Mouse (Mus musculus) kidney, adult 2 months (tissue): Measurements from ENCODE around the gene Ffar2. TPM values are rescaled to one million over a fixed set of nuclear protein-coding genes. Genes with fewer than 3 reads are reported as not detected.

Experiments used
- DNase-seq: peaks from one replicate; pipeline ENCODE4 v3.0.0; 2021
- H3K27ac ChIP-seq: fragments of 200-500 bp; 2 replicates; pipeline ENCODE4 v1.5.1; 2012; ENCODE audit warnings: low read depth, low read length, control low read depth, inconsistent platforms; ENCODE audit not compliant: insufficient read depth
- H3K27me3 ChIP-seq: fragments of 200-500 bp; replicated peaks from 2 replicates; pipeline ENCODE4 v1.6.1; 2012; ENCODE audit warnings: mild to moderate bottlenecking, moderate library complexity, low read length, inconsistent platforms; ENCODE audit not compliant: control insufficient read depth, insufficient read depth
- H3K36me3 ChIP-seq: fragments of 200-500 bp; 2 replicates; pipeline ENCODE4 v1.6.1; 2012; ENCODE audit warnings: mild to moderate bottlenecking, moderate library complexity, low read length, inconsistent platforms; ENCODE audit not compliant: control insufficient read depth, insufficient read depth
- H3K4me1 ChIP-seq: fragments of 200-500 bp; 2 replicates; pipeline ENCODE4 v1.6.1; 2011; ENCODE audit warnings: low read length; ENCODE audit not compliant: control insufficient read depth, insufficient read depth
- H3K4me3 ChIP-seq: fragments of 200-500 bp; 2 replicates; pipeline ENCODE4 v1.5.1; 2011; ENCODE audit warnings: mild to moderate bottlenecking, low read depth, low read length, control low read depth; ENCODE audit not compliant: insufficient read depth
- CTCF ChIP-seq: fragments of 200-500 bp; conservative IDR thresholded peaks from 2 replicates; pipeline ENCODE4 v1.5.1; 2011; ENCODE audit warnings: low read depth, mild to moderate bottlenecking, control low read depth, low read length, moderate library complexity, mixed read lengths; ENCODE audit not compliant: insufficient read depth, insufficient read length
- POLR2A ChIP-seq: fragments of 200-500 bp; IDR thresholded peaks from one replicate; pipeline ENCODE4 v1.6.1; 2011; ENCODE audit warnings: low read depth, low read length, control low read depth
- WGBS: fragments of 180-500 bp; shearing (Covaris S2); methylation state at CpG from one replicate; pipeline ENCODE4 v1.1.7; 2018; 5-methylcytosine and 5-hydroxymethylcytosine counted together
- polyA plus RNA-seq: library from polyadenylated mRNA; depleted of rRNA; stranded (reverse); fragments of >200 nt; gene quantifications from 2 replicates; pipeline ENCODE4 v1.2.3, GENCODE M21; 2012; rRNA removed

The Ffar2 gene
- polyA plus RNA-seq, 1 experiment = 1.2 TPM

DNA sequence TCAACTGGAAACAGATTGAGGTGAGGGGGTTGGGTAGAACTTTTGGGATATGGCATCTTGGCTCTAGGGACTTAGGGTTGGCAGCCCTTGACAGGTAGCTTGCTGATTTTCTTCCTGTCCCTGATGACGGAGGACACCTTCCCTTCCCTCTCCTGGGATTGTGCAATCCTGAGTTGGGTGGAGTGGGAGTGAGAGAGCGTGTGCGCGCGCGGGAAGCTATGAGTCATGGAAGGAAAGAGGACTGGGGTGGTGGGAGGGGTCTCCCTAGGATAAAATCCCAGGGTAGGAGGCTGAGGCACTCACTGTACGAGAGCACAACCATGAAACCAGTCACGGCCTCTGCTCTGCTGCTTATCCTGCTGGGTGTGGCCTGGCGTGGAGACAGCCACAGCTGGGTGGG, 47.5 kb downstream of the Ffar2 start:
- no peak for TF ChIP-seq POLR2A
- no peak for TF ChIP-seq CTCF
- Histone ChIP-seq H3K4me3 (no peak overlapping the region), H3K27me3 (no peaks in the 10 kb centered on the region), H3K36me3 (no peaks in the 10 kb centered on the region), H3K27ac (no peak overlapping the region), H3K4me1 (no peaks in the 10 kb centered on the region)
- no peak for DNase-seq
- WGBS = 75% methylated on average over 9 of the region's 9 CpGs

GRCm38 (mm10) chr7:30769236-30769635, 54.3 kb downstream of the Ffar2 start:
- no peak for DNase-seq
- Histone ChIP-seq H3K36me3 (no peaks in the 10 kb centered on the region), H3K27me3 (no peaks in the 10 kb centered on the region), H3K27ac (no peak overlapping the region), H3K4me1 (no peaks in the 10 kb centered on the region), H3K4me3 (no peak overlapping the region)
- 40% methylated on average over 9 of the region's 9 CpGs for WGBS
- no peak for TF ChIP-seq CTCF
- TF ChIP-seq POLR2A = no peak

Other genes with a start within 250 kb of the Ffar2 start
- 26.7 and 31.6 TPM in 2 replicates for gene Kmt2b, start 235.0 kb downstream of the Ffar2 start, polyA plus RNA-seq
- 1.3 and 1.4 TPM in 2 replicates for gene Zbtb32, start 224.9 kb downstream of the Ffar2 start, polyA plus RNA-seq
- gene Upk1a, start 210.9 kb downstream of the Ffar2 start, polyA plus RNA-seq = 23.6 and 34.5 TPM in 2 replicates
- gene Cox6b1, start 197.6 kb downstream of the Ffar2 start, polyA plus RNA-seq = 1,228 and 1,575 TPM in 2 replicates
- not detected in 2 replicates for gene Etv2, start 187.9 kb downstream of the Ffar2 start, polyA plus RNA-seq
- 46.0 and 51.4 TPM in 2 replicates for gene Rbm42, start 173.5 kb downstream of the Ffar2 start, polyA plus RNA-seq
- 8.9 and 9.1 TPM in 2 replicates for gene Haus5, start 158.8 kb downstream of the Ffar2 start, polyA plus RNA-seq
- gene Pmis2, start 152.2 kb downstream of the Ffar2 start, polyA plus RNA-seq = not detected in 2 replicates
- 0.96 and 1.4 TPM in 2 replicates for gene 2200002J24Rik, start 124.8 kb downstream of the Ffar2 start, polyA plus RNA-seq
- 33.1 and 39.1 TPM in 2 replicates for gene Atp4a, start 111.6 kb downstream of the Ffar2 start, polyA plus RNA-seq
- gene Tmem147, start 94.2 kb downstream of the Ffar2 start, polyA plus RNA-seq = 457 and 511 TPM in 2 replicates
- gene Gapdhs, start 80.1 kb downstream of the Ffar2 start, polyA plus RNA-seq = 0.31 and 0.86 TPM in 2 replicates
- 1.4 and 1.9 TPM in 2 replicates for gene Sbsn, start 72.3 kb downstream of the Ffar2 start, polyA plus RNA-seq
- 2.1 and 2.2 TPM in 2 replicates for gene Dmkn, start 60.0 kb downstream of the Ffar2 start, polyA plus RNA-seq
- 0.50 TPM in 1 of 2 replicates, not detected in the other for gene Krtdap, start 35.9 kb downstream of the Ffar2 start, polyA plus RNA-seq
- 0.07 and 0.08 TPM in 2 replicates for gene Ffar3, start 32.4 kb upstream of the Ffar2 start, polyA plus RNA-seq
- gene Ffar1, start 37.8 kb upstream of the Ffar2 start, polyA plus RNA-seq = 0.03 and 0.48 TPM in 2 replicates
- 0.42 and 11.2 TPM in 2 replicates for gene Cd22, start 56.6 kb upstream of the Ffar2 start, polyA plus RNA-seq
- 0.71 and 0.94 TPM in 2 replicates for gene Mag, start 91.1 kb upstream of the Ffar2 start, polyA plus RNA-seq
- gene Hamp2, start 100.9 kb upstream of the Ffar2 start, polyA plus RNA-seq = 1.1 TPM in 1 of 2 replicates, not detected in the other
- not detected in 2 replicates for gene Hamp, start 120.3 kb upstream of the Ffar2 start, polyA plus RNA-seq
- 118 and 124 TPM in 2 replicates for gene Usf2, start 133.0 kb upstream of the Ffar2 start, polyA plus RNA-seq
- 60.7 and 70.2 TPM in 2 replicates for gene Lsr, start 149.7 kb upstream of the Ffar2 start, polyA plus RNA-seq
- 9.1 and 12.7 TPM in 2 replicates for gene Fam187b, start 150.0 kb upstream of the Ffar2 start, polyA plus RNA-seq
- gene Fxyd5, start 218.7 kb upstream of the Ffar2 start, polyA plus RNA-seq = 37.2 and 54.2 TPM in 2 replicates
- 1.8 and 2.2 TPM in 2 replicates for gene Fxyd7, start 227.7 kb upstream of the Ffar2 start, polyA plus RNA-seq
- 107 and 119 TPM in 2 replicates for gene Fxyd1, start 233.4 kb upstream of the Ffar2 start, polyA plus RNA-seq
- gene Lgi4, start 235.6 kb upstream of the Ffar2 start, polyA plus RNA-seq = 0.99 and 2.2 TPM in 2 replicates